Mouse (Mus musculus): Measurements from ENCODE around the gene 1600014C23Rik.

DNA sequence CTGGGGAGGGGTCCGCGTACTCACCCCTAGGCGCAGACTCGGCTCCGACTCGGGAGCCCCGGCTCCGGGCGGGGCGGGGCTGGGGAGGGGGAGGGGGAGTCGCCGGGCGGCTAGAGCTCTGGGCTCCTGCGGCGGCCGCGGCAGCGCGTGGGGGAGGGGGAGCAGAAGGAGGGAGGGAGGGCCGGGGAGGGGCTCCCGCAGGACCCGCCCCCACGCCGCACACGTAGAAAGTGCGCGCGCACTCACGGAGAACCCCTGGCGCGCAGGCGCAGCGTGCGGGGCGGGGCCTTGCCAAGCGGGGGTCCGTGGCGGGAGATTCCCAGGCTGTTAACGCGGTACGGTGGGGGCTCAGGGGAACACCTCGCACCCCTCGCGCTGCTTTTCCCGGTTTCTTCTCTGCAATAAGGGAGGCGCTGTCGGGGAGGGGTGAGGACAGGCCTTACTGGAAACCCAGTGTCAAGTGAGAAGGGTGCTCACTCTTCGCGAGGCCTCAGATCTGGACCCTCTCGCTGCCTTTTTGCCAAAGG, 47.5 kb downstream of the 1600014C23Rik start, which contains the start of gene Mrpl14:
- TF ChIP-seq CHD2 (IDR thresholded peaks at IDR 0.05; ENCODE audit: low read depth, low read length) (no peak), ZNF384 (IDR thresholded peaks at IDR 0.05; ENCODE audit: low read depth, low read length) (no peak), HCFC1 (IDR thresholded peaks at IDR 0.05; ENCODE audit: borderline replicate concordance, insufficient read depth, low read length) (no peak), MAFK (IDR thresholded peaks at IDR 0.05; ENCODE audit: insufficient read depth, low read depth, low read length) (no peak)
